26 mouse cellular contexts compared by ENCODE assay signal in genomic region chr1:149912984-149913383, GRCm38 (mm10). TPM values are rescaled to one million over a fixed set of nuclear protein-coding genes. Genes with fewer than 3 reads are reported as not detected.
DNase-seq lines count a peak whose midpoint lies in the region; ATAC-seq and TF ChIP-seq lines count a peak whose summit lies in the region.
"Had no signal": no experiment of that assay in that cellular context is flagged by ENCODE, and none has a peak within 500 bp of the region (broad histone marks: within the 10 kb centered on the region; RNA-seq: fewer than 3 reads in every experiment).

No protein-coding gene starts in this region.

- no peak for DNase-seq in kidney, adult 9 months
- peak; percentile 86 for DNase-seq in kidney, postnatal 0 days (ENCODE audit: low spot score)
- DNase-seq in kidney, postnatal 10 days = no peak
- DNase-seq in Patski (ENCODE audit: low read depth, low spot score) = no peak
- DNase-seq in liver, postnatal 0 days = no peak
- DNase-seq: adrenal gland, adult 8-10 months; adrenal gland, postnatal 25 days; B cell, adult 2 months; cerebellum, adult 11-12 months; cerebellum, adult 8-10 months; cerebellum, postnatal 10 days; cerebellum, postnatal 36 days; embryo, embryonic 11 days; gastrocnemius, postnatal 14 days; heart, adult 11 months had no signal

- no peak for TF ChIP-seq EP300 in liver, postnatal 0 days (IDR thresholded peaks at IDR 0.05; ENCODE audit: low read depth)

- H3K4me1 ChIP-seq in kidney, embryonic 14.5 days (ENCODE audit: control insufficient read depth, insufficient read depth, low read length) = no peaks in the 10 kb centered on the region
- H3K4me1 ChIP-seq in kidney, postnatal 0 days (replicated peaks; ENCODE audit: insufficient read depth, low read length) = 0 out of 2 replicates have a peak, but pooled peaks cover 3% of the 10 kb centered on the region
- peaks cover 7% of the 10 kb centered on the region for H3K4me1 ChIP-seq in embryonic fibroblast, embryonic 13.5 days (ENCODE audit: control insufficient read depth, insufficient read depth, low read length)
- H3K4me1 ChIP-seq in liver, postnatal 0 days (ENCODE audit: insufficient read depth) = no peaks in the 10 kb centered on the region
- H3K4me1 ChIP-seq: embryonic facial prominence, embryonic 10.5 days; embryonic facial prominence, embryonic 13.5 days; forebrain, embryonic 10.5 days; forebrain, embryonic 13.5 days; hindbrain, embryonic 13.5 days had no signal

- ATAC-seq in kidney, embryonic 14.5 days (ENCODE audit: low FRiP score, low TSS enrichment) = peak; percentile 43; the same call in 1 of the 2 replicates
- no peak for ATAC-seq in kidney, postnatal 0 days (replicated peaks; ENCODE audit: low FRiP score, low read depth)
- peak; percentile 39 for ATAC-seq in Patski
- no peak for ATAC-seq in liver, postnatal 0 days
- ATAC-seq: forebrain, embryonic 13.5 days; forebrain, embryonic 16.5 days; hindbrain, embryonic 16.5 days had no signal

- H3K9me3 ChIP-seq in kidney, embryonic 14.5 days (ENCODE audit: control insufficient read depth, low read length) = no peaks in the 10 kb centered on the region
- H3K9me3 ChIP-seq in kidney, postnatal 0 days (replicated peaks; ENCODE audit: low read length) = no peaks in the 10 kb centered on the region
- no peaks in the 10 kb centered on the region for H3K9me3 ChIP-seq in liver, postnatal 0 days (ENCODE audit: low read length)
- H3K9me3 ChIP-seq: embryonic facial prominence, embryonic 10.5 days; embryonic facial prominence, embryonic 13.5 days; forebrain, embryonic 10.5 days; forebrain, embryonic 13.5 days; hindbrain, embryonic 13.5 days had no signal

- POLR2A ChIA-PET in Patski (lab: Charles Lee) = no interaction called here

- H3K27me3 ChIP-seq in kidney, embryonic 14.5 days (ENCODE audit: control insufficient read depth, insufficient read depth, low read length) = no peaks in the 10 kb centered on the region
- H3K27me3 ChIP-seq in kidney, postnatal 0 days (ENCODE audit: insufficient read depth, low read length) = no peaks in the 10 kb centered on the region
- no peaks in the 10 kb centered on the region for H3K27me3 ChIP-seq in Patski
- H3K27me3 ChIP-seq in liver, postnatal 0 days (ENCODE audit: insufficient read depth, low read length) = no peaks in the 10 kb centered on the region
- H3K27me3 ChIP-seq: CH12.LX; embryonic facial prominence, embryonic 13.5 days; forebrain, embryonic 13.5 days; hindbrain, embryonic 13.5 days had no signal

- no peaks in the 10 kb centered on the region for H3K36me3 ChIP-seq in kidney, embryonic 14.5 days (ENCODE audit: control insufficient read depth, insufficient read depth, low read length)
- H3K36me3 ChIP-seq in kidney, postnatal 0 days (ENCODE audit: insufficient read depth, low read length) = no peaks in the 10 kb centered on the region
- no peaks in the 10 kb centered on the region for H3K36me3 ChIP-seq in liver, postnatal 0 days (replicated peaks; ENCODE audit: insufficient read depth, low read length)
- H3K36me3 ChIP-seq: embryonic facial prominence, embryonic 10.5 days; embryonic facial prominence, embryonic 13.5 days; forebrain, embryonic 10.5 days; hindbrain, embryonic 13.5 days had no signal

- no peak for TF ChIP-seq POLR2A in embryonic fibroblast, embryonic 13.5 days (IDR thresholded peaks at IDR 0.05; ENCODE audit: low read depth, low read length)

- H3K27ac ChIP-seq in kidney, embryonic 14.5 days (ENCODE audit: low read depth, low read length) = no peak overlapping the region
- H3K27ac ChIP-seq in kidney, postnatal 0 days = peak overlapping the region; percentile 36; the same call in 1 of the 2 replicates
- H3K27ac ChIP-seq in embryonic fibroblast, embryonic 13.5 days (ENCODE audit: insufficient read depth, low read length) = peak overlapping the region; percentile 65; the same call in 1 of the 2 replicates
- H3K27ac ChIP-seq in liver, postnatal 0 days (ENCODE audit: low read depth) = no peak overlapping the region
- H3K27ac ChIP-seq: embryonic facial prominence, embryonic 10.5 days; embryonic facial prominence, embryonic 13.5 days; forebrain, embryonic 10.5 days; forebrain, embryonic 13.5 days; hindbrain, embryonic 13.5 days had no signal

- no peak overlapping the region for H3K9ac ChIP-seq in kidney, embryonic 14.5 days (ENCODE audit: low read depth, low read length)
- H3K9ac ChIP-seq in kidney, postnatal 0 days (ENCODE audit: low read depth, low read length) = no peak overlapping the region
- H3K9ac ChIP-seq in liver, postnatal 0 days (replicated peaks) = no peak overlapping the region
- H3K9ac ChIP-seq: embryonic facial prominence, embryonic 13.5 days; forebrain, embryonic 13.5 days; hindbrain, embryonic 13.5 days had no signal

- H3K4me2 ChIP-seq in kidney, embryonic 14.5 days (replicated peaks; ENCODE audit: low read depth, low read length) = no peak overlapping the region
- H3K4me2 ChIP-seq in kidney, postnatal 0 days (ENCODE audit: low read length) = no peak overlapping the region
- no peak overlapping the region for H3K4me2 ChIP-seq in liver, postnatal 0 days (ENCODE audit: low read depth, low read length)
- H3K4me2 ChIP-seq: embryonic facial prominence, embryonic 13.5 days; forebrain, embryonic 13.5 days; heart, embryonic 11.5 days; hindbrain, embryonic 13.5 days had no signal

- no peak overlapping the region for H3K4me3 ChIP-seq in kidney, embryonic 14.5 days (ENCODE audit: low read length)
- H3K4me3 ChIP-seq in kidney, postnatal 0 days (replicated peaks; ENCODE audit: low read depth, low read length) = no peak overlapping the region
- no peak overlapping the region for H3K4me3 ChIP-seq in embryonic fibroblast, embryonic 13.5 days (ENCODE audit: insufficient read depth, low read length)
- no peak overlapping the region for H3K4me3 ChIP-seq in liver, postnatal 0 days (ENCODE audit: low read depth, low read length)
- H3K4me3 ChIP-seq: embryonic facial prominence, embryonic 10.5 days; embryonic facial prominence, embryonic 13.5 days; forebrain, embryonic 10.5 days; forebrain, embryonic 13.5 days; hindbrain, embryonic 13.5 days had no signal

- TF ChIP-seq CTCF in kidney, postnatal 0 days (IDR thresholded peaks at IDR 0.05; ENCODE audit: low read depth) = no peak
- no peak for TF ChIP-seq CTCF in Patski (IDR thresholded peaks at IDR 0.05)
- TF ChIP-seq CTCF in embryonic fibroblast, embryonic 13.5 days (IDR thresholded peaks at IDR 0.05; ENCODE audit: borderline replicate concordance, insufficient read depth, low read length) = no peak
- TF ChIP-seq CTCF in liver, postnatal 0 days (IDR thresholded peaks at IDR 0.05; ENCODE audit: low read depth) = no peak

- CTCF ChIA-PET in Patski (lab: Charles Lee) = interaction anchor here (1.2 kb wide), 1 partner anchor 18 kb away, joined by 3 read pairs; no protein-coding TSS in a partner anchor

- 32% methylated on average over 4 of the region's 4 CpGs for WGBS in kidney, embryonic 14.5 days
- WGBS in kidney, postnatal 0 days = 26% methylated on average over 4 of the region's 4 CpGs
- WGBS in liver, postnatal 0 days (ENCODE audit: insufficient replicate concordance) = 52% methylated on average over 4 of the region's 4 CpGs

- in situ Hi-C loops in Patski (cut with MboI; ENCODE audit: low pct_unique_long_range_greater_than_20kb) = no loop called here

RNA-seq across cellular contexts. Expression of gene Pla2g4a, which starts 48.1 kb away (rescaled TPM):
- polyA plus RNA-seq in kidney, embryonic 14.5 days (2014; fragmentation: Nextera tagmentation; extraction: Ambion mirVana) = 28.6 and 35.6 TPM in 2 replicates
- 58.0 and 59.1 TPM in 2 replicates for polyA plus RNA-seq in kidney, postnatal 0 days (2015; fragmentation: Nextera tagmentation; extraction: Ambion mirVana)
- polyA plus RNA-seq in Patski (2021) = 16.0 TPM
- 156 and 277 TPM in 2 replicates for polyA plus RNA-seq in embryonic fibroblast, embryonic 13.5 days (2011; ENCODE audit: insufficient read length, low read depth, missing spikeins)
- 4.9 and 5.5 TPM in 2 replicates for polyA plus RNA-seq in liver, postnatal 0 days (2015; fragmentation: Nextera tagmentation; extraction: Ambion mirVana)

Comparison
In these comparisons a context has a peak if more than half of its experiments do, and no peak if none do; other contexts are left out.
1. ATAC-seq: peak in kidney, embryonic 14.5 days (single experiment) and Patski (single experiment); none in kidney, postnatal 0 days (single experiment) and liver, postnatal 0 days (single experiment).
2. H3K27ac ChIP-seq: peak in kidney, postnatal 0 days (single experiment) and embryonic fibroblast, embryonic 13.5 days (single experiment); none in kidney, embryonic 14.5 days (single experiment) and liver, postnatal 0 days (single experiment).